Mouse (Mus musculus): Measurements from ENCODE around the gene Gimap4. TPM values are rescaled to one million over a fixed set of nuclear protein-coding genes. Genes with fewer than 3 reads are reported as not detected.
A peak's percentile ranks its signal among the peaks of the same experiment; 100 is the strongest.

Gimap4 gene
- polyA plus RNA-seq, 1 experiment from 2014 or later, result 15.9 TPM

GRCm38 (mm10) chr6:48650041-48650440 is 34.3 kb upstream of the Gimap4 start:
- Histone ChIP-seq H3K4me1 (0 out of 2 replicates have a peak, but pooled peaks cover 3% of the 10 kb centered on the region), H3K9ac (no peak overlapping the region), H3K27me3 (replicated peaks) (no peaks in the 10 kb centered on the region), H3K9me3 (replicated peaks) (no peaks in the 10 kb centered on the region), H3K4me3 (no peak overlapping the region), H3K36me3 (no peaks in the 10 kb centered on the region), H3K27ac (no peak overlapping the region), H3K4me2 (no peak overlapping the region)
- no peak for ATAC-seq
- 71% methylated on average over 9 of the region's 9 CpGs for WGBS (ENCODE audit: insufficient replicate concordance)

- ATAC-seq, result no peak
- H3K27ac ChIP-seq, result no peak overlapping the region
- H3K4me2 ChIP-seq, result no peak overlapping the region
- 53% methylated on average over 5 of the region's 5 CpGs for WGBS (ENCODE audit: insufficient replicate concordance)
- H3K9me3 ChIP-seq (replicated peaks), result no peaks in the 10 kb centered on the region
- H3K4me3 ChIP-seq, result no peak overlapping the region
- H3K9ac ChIP-seq, result no peak overlapping the region
- no peaks in the 10 kb centered on the region for H3K4me1 ChIP-seq
- H3K36me3 ChIP-seq, result no peaks in the 10 kb centered on the region
- no peaks in the 10 kb centered on the region for H3K27me3 ChIP-seq (replicated peaks)
Observed at GRCm38 (mm10) chr6:48658721-48659120, 25.6 kb upstream of the Gimap4 start.

- Histone ChIP-seq H3K27me3 (replicated peaks) (no peaks in the 10 kb centered on the region), H3K36me3 (no peaks in the 10 kb centered on the region)
Observed at GRCm38 (mm10) chr6:48664750-48665149, 19.6 kb upstream of the Gimap4 start.

GRCm38 (mm10) chr6:48665471-48665870 is 18.9 kb upstream of the Gimap4 start:
- Histone ChIP-seq H3K9me3 (replicated peaks) (no peaks in the 10 kb centered on the region), H3K4me1 (no peaks in the 10 kb centered on the region; the same call in 1 of the 2 replicates), H3K4me2 (no peak overlapping the region), H3K36me3 (no peaks in the 10 kb centered on the region), H3K4me3 (no peak overlapping the region), H3K27ac (no peak overlapping the region), H3K9ac (no peak overlapping the region), H3K27me3 (replicated peaks) (no peaks in the 10 kb centered on the region)
- 82% methylated on average over 9 of the region's 9 CpGs for WGBS (ENCODE audit: insufficient replicate concordance)
- no peak for ATAC-seq

More at GRCm38 (mm10) chr6:48664750-48665149, 19.6 kb upstream of the Gimap4 start:
- ATAC-seq, result no peak
- no peaks in the 10 kb centered on the region; the same call in 1 of the 2 replicates for H3K4me1 ChIP-seq
- H3K4me3 ChIP-seq, result no peak overlapping the region
- no peak overlapping the region for H3K9ac ChIP-seq
- no peak overlapping the region for H3K27ac ChIP-seq
- WGBS (ENCODE audit: insufficient replicate concordance), result 54% methylated on average over 4 of the region's 4 CpGs
- no peaks in the 10 kb centered on the region for H3K9me3 ChIP-seq (replicated peaks)
- no peak overlapping the region for H3K4me2 ChIP-seq

GRCm38 (mm10) chr6:48666159-48666586 is 18.2 kb upstream of the Gimap4 start:
- H3K9me3 ChIP-seq (replicated peaks), result no peaks in the 10 kb centered on the region
- no peak overlapping the region for H3K27ac ChIP-seq
- H3K27me3 ChIP-seq (replicated peaks), result no peaks in the 10 kb centered on the region
- no peaks in the 10 kb centered on the region for H3K36me3 ChIP-seq
- H3K4me3 ChIP-seq, result no peak overlapping the region
- H3K4me2 ChIP-seq, result no peak overlapping the region
- no peaks in the 10 kb centered on the region; the same call in 1 of the 2 replicates for H3K4me1 ChIP-seq
- no peak overlapping the region for H3K9ac ChIP-seq
- peak; percentile 27; the same call in 1 of the 2 replicates for ATAC-seq
- 29% methylated on average over 7 of the region's 7 CpGs for WGBS (ENCODE audit: insufficient replicate concordance)

GRCm38 (mm10) chr6:48668022-48668421 is 16.3 kb upstream of the Gimap4 start:
- no peaks in the 10 kb centered on the region for H3K9me3 ChIP-seq (replicated peaks)
- no peak overlapping the region for H3K4me2 ChIP-seq
- no peak overlapping the region for H3K27ac ChIP-seq
- no peak overlapping the region for H3K4me3 ChIP-seq
- no peaks in the 10 kb centered on the region for H3K36me3 ChIP-seq
- no peaks in the 10 kb centered on the region; the same call in 1 of the 2 replicates for H3K27me3 ChIP-seq (replicated peaks)
- no peaks in the 10 kb centered on the region; the same call in 1 of the 2 replicates for H3K4me1 ChIP-seq
- no peak for ATAC-seq
- no peak overlapping the region for H3K9ac ChIP-seq

- H3K4me1 ChIP-seq, result no peaks in the 10 kb centered on the region; the same call in 1 of the 2 replicates
- no peak overlapping the region for H3K4me3 ChIP-seq
- no peaks in the 10 kb centered on the region; the same call in 1 of the 2 replicates for H3K27me3 ChIP-seq (replicated peaks)
- H3K9me3 ChIP-seq (replicated peaks), result no peaks in the 10 kb centered on the region
- ATAC-seq, result no peak
- no peak overlapping the region for H3K4me2 ChIP-seq
- no peak overlapping the region for H3K9ac ChIP-seq
- no peak overlapping the region for H3K27ac ChIP-seq
- 51% methylated on average over 2 of the region's 2 CpGs for WGBS (ENCODE audit: insufficient replicate concordance)
- H3K36me3 ChIP-seq, result no peaks in the 10 kb centered on the region
Observed at GRCm38 (mm10) chr6:48669446-48669969, 14.8 kb upstream of the Gimap4 start.

GRCm38 (mm10) chr6:48674291-48675058 is 9.9 kb upstream of the Gimap4 start:
- H3K27me3 ChIP-seq (replicated peaks), result no peaks in the 10 kb centered on the region; the same call in 1 of the 2 replicates

GRCm38 (mm10) chr6:48675400-48675930 is 8.9 kb upstream of the Gimap4 start:
- Histone ChIP-seq H3K36me3 (peaks cover 10% of the 10 kb centered on the region; the same call in 1 of the 2 replicates), H3K9me3 (replicated peaks) (no peaks in the 10 kb centered on the region), H3K4me3 (peak overlapping the region; percentile 53), H3K27me3 (replicated peaks) (no peaks in the 10 kb centered on the region; the same call in 1 of the 2 replicates), H3K4me2 (peak overlapping the region; percentile 67), H3K9ac (peak overlapping the region; percentile 58), H3K27ac (peak overlapping the region; percentile 67; the same call in 1 of the 2 replicates), H3K4me1 (peaks cover 33% of the 10 kb centered on the region)
- peak; percentile 38 for ATAC-seq
- 25% methylated on average over 10 of the region's 10 CpGs for WGBS (ENCODE audit: insufficient replicate concordance)

More at GRCm38 (mm10) chr6:48674291-48675058, 9.9 kb upstream of the Gimap4 start:
- H3K36me3 ChIP-seq, result 0 out of 2 replicates have a peak, but pooled peaks cover 5% of the 10 kb centered on the region
- no peaks in the 10 kb centered on the region for H3K9me3 ChIP-seq (replicated peaks)
- WGBS (ENCODE audit: insufficient replicate concordance), result 85% methylated on average over 9 of the region's 9 CpGs
- no peak overlapping the region for H3K27ac ChIP-seq
- H3K9ac ChIP-seq, result no peak overlapping the region
- H3K4me2 ChIP-seq, result no peak overlapping the region
- ATAC-seq, result no peak
- peaks cover 33% of the 10 kb centered on the region for H3K4me1 ChIP-seq
- no peak overlapping the region for H3K4me3 ChIP-seq

- peaks cover 33% of the 10 kb centered on the region for H3K4me1 ChIP-seq
- peak within 1 kb of the TSS; percentile 58 for H3K9ac ChIP-seq
- no peaks in the 10 kb centered on the region for H3K9me3 ChIP-seq (replicated peaks)
- peak within 1 kb of the TSS; percentile 67 for H3K27ac ChIP-seq
- H3K4me3 ChIP-seq, result peak within 1 kb of the TSS; percentile 53
- peak; percentile 86 for ATAC-seq
- peak within 1 kb of the TSS; percentile 67 for H3K4me2 ChIP-seq
- H3K36me3 ChIP-seq, result peaks cover 10% of the 10 kb centered on the region; the same call in 1 of the 2 replicates
- WGBS (ENCODE audit: insufficient replicate concordance), result 12% methylated on average over 11 of the region's 13 CpGs
- no peaks in the 10 kb centered on the region; the same call in 1 of the 2 replicates for H3K27me3 ChIP-seq (replicated peaks)
Observed at GRCm38 (mm10) chr6:48675931-48676859, 8.2 kb upstream of the Gimap4 start, which contains the start of gene Gimap9. TSS of gene Gimap9 (plus strand) at chr6:48676129.

GRCm38 (mm10) chr6:48676860-48677415 is 7.4 kb upstream of the Gimap4 start:
- ATAC-seq, result no peak
- Histone ChIP-seq H3K27ac (no peak overlapping the region), H3K4me2 (peak overlapping the region; percentile 67), H3K4me3 (peak overlapping the region; percentile 53), H3K36me3 (peaks cover 10% of the 10 kb centered on the region; the same call in 1 of the 2 replicates), H3K4me1 (peaks cover 33% of the 10 kb centered on the region), H3K9me3 (replicated peaks) (no peaks in the 10 kb centered on the region), H3K27me3 (replicated peaks) (no peaks in the 10 kb centered on the region; the same call in 1 of the 2 replicates), H3K9ac (peak overlapping the region; percentile 58; the same call in 1 of the 2 replicates)
- WGBS (ENCODE audit: insufficient replicate concordance), result 75% methylated on average over 5 of the region's 5 CpGs

Measured in liver, embryonic 12.5 days (tissue).